Mouse (Mus musculus) hindbrain, embryonic 10.5 days (tissue): Measurements from ENCODE around the gene Aco1. TPM values are rescaled to one million over a fixed set of nuclear protein-coding genes. Genes with fewer than 3 reads are reported as not detected.
A peak's percentile ranks its signal among the peaks of the same experiment; 100 is the strongest.

Source experiments
- DNase-seq: peaks from one replicate; pipeline ENCODE4 v3.0.0-alpha.2; 2017; ENCODE audit warnings: low spot score
- H3K27ac ChIP-seq: fragments of 300-500 bp; sonication (generic); 2 replicates; pipeline ENCODE4 v1.5.1; 2016; ENCODE audit warnings: mild to moderate bottlenecking, moderate library complexity
- H3K27me3 ChIP-seq: fragments of 300-500 bp; sonication (generic); 2 replicates; pipeline ENCODE4 v1.6.1; 2016; ENCODE audit warnings: mild to moderate bottlenecking; ENCODE audit not compliant: poor library complexity, insufficient read depth, severe bottlenecking
- H3K36me3 ChIP-seq: fragments of 300-500 bp; sonication (generic); 2 replicates; pipeline ENCODE4 v1.6.1; 2016; ENCODE audit warnings: mild to moderate bottlenecking, moderate library complexity
- H3K4me1 ChIP-seq: fragments of 300-500 bp; sonication (generic); replicated peaks from 2 replicates; pipeline ENCODE4 v1.6.1; 2016; ENCODE audit warnings: mild to moderate bottlenecking
- H3K4me3 ChIP-seq: fragments of 300-500 bp; sonication (generic); 2 replicates; pipeline ENCODE4 v1.5.1; 2016; ENCODE audit warnings: mild to moderate bottlenecking, moderate library complexity
- H3K9me3 ChIP-seq: fragments of 300-500 bp; sonication (generic); 2 replicates; pipeline ENCODE4 v1.6.1; 2016; ENCODE audit warnings: mild to moderate bottlenecking, moderate library complexity
- WGBS: fragments of 180-500 bp; shearing (Covaris S2); methylation state at CpG from one replicate; pipeline ENCODE4 v1.1.7; 2016; 5-methylcytosine and 5-hydroxymethylcytosine counted together
- polyA plus RNA-seq: library from polyadenylated mRNA; unstranded; fragments of >200 nt; fragmentation: Nextera tagmentation; extraction: Ambion mirVana; gene quantifications from 2 replicates; pipeline ENCODE4 v1.2.1, GENCODE M21; 2016

The Aco1 gene
- polyA plus RNA-seq, 1 experiment from 2014 or later = 54.9 TPM

DNA sequence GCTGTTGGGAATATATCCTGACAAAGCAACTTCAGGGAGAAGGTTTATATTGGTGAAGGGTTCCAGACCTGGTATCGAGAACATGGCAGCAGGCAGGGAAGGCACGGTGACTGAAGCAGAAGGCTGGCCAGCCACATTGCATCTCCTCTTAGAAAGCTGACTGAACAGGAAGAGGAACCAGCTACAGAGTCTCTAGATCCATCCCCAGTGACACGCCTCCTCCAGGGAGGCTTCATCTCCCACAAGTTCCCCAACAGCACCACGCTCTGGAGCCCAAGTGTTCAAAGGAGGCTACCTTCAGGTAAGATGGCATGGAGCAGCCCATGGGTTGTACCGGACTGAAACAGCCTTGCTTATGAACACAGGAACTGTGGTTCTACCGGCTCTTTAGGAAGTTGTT is 59.3 kb downstream of the Aco1 start:
- DNase-seq = no peak
- 95% methylated on average over 6 of the region's 6 CpGs for WGBS

DNA sequence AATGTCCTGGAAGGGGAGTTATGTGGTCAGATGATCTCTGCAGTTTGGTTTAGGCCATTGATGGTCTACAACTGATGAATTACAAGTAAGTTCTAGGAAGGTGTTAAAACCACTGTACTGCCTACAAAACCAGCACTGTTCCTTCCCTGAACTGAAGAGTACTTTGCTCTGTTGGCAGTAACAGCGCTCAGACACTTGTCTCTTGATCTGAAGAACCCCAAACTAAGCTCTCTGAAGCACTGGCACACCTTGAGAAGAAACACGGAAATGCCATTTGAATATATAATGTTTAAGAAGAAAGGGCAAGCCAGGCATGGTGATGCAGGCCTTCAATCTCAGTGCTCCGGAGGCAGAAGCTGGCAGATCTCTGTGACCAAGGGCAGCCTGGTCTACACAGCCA is 61.5 kb downstream of the Aco1 start:
- WGBS = 94% methylated on average over 3 of the region's 3 CpGs
- H3K4me1 ChIP-seq = no peaks in the 10 kb centered on the region
- no peak for DNase-seq
- H3K4me3 ChIP-seq = no peak overlapping the region
- no peak overlapping the region for H3K27ac ChIP-seq
- H3K27me3 ChIP-seq = no peaks in the 10 kb centered on the region
- H3K36me3 ChIP-seq = peaks cover 17% of the 10 kb centered on the region
- no peaks in the 10 kb centered on the region for H3K9me3 ChIP-seq

More for the DNA sequence above, 59.3 kb downstream of the Aco1 start:
- no peak overlapping the region for H3K4me3 ChIP-seq
- H3K9me3 ChIP-seq = no peaks in the 10 kb centered on the region
- H3K27me3 ChIP-seq = no peaks in the 10 kb centered on the region
- H3K27ac ChIP-seq = no peak overlapping the region
- H3K4me1 ChIP-seq = no peaks in the 10 kb centered on the region
- peaks cover 39% of the 10 kb centered on the region for H3K36me3 ChIP-seq

DNA sequence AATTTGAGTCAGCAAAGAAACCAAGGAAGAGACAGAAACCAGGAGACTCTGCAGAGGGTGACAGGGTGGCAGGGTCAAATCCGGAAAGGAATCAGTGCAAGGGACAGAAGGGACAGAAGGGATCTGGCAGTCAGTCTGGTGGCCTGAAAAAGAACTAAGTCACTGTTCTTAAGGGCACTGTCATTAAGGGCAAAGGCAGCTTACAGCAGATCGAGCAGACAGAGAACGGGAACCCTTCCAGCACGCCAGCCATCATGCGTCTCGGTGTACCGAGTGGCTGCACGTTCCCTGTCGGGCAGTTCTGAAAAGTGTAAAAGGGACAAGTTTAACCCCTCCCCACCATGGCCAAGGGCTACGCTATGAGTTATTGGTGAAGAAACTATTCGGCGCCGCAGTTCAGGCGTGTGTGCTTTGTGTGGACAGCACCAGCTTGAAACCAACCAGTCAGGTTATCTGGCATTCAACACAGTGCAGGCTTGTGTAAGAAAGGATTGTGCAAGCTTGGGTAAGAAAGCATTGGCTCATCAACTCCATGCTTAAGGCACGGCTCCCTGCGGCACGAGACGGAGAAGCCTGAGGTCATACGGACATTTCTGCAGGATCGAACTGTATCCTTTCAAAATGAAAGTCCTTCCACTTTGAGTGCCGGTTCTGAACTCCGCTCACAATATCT is 62.5 kb downstream of the Aco1 start:
- no peaks in the 10 kb centered on the region for H3K4me1 ChIP-seq
- H3K27ac ChIP-seq = no peak overlapping the region
- DNase-seq = no peak
- H3K36me3 ChIP-seq = peaks cover 15% of the 10 kb centered on the region
- H3K9me3 ChIP-seq = no peaks in the 10 kb centered on the region
- H3K27me3 ChIP-seq = no peaks in the 10 kb centered on the region
- 93% methylated on average over 22 of the region's 22 CpGs for WGBS
- no peak overlapping the region for H3K4me3 ChIP-seq

DNA sequence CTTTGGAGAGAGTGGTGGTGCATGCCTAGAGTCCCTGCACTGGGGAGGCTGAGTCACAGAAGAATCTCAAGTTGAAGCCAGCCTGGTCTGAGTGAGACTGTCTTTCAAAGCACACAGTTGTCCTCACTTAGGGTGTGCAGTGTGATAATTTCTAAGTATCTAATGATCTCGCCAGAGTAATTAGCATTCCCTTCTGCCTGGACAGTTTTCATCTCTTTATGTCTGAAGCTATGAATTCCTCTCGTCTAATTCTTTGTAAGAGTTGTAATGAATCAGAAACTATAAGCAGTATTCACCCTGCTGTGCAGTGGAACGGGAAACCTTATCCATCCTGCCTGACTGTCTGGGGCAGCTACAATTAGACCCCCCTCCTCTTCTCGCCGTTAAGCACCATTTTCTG is 64.8 kb downstream of the Aco1 start:
- H3K27ac ChIP-seq = no peak overlapping the region
- peaks cover 5% of the 10 kb centered on the region; the same call in 1 of the 2 replicates for H3K36me3 ChIP-seq
- no peaks in the 10 kb centered on the region for H3K9me3 ChIP-seq
- H3K4me1 ChIP-seq = no peaks in the 10 kb centered on the region
- DNase-seq = no peak
- WGBS = 82% methylated on average over 5 of the region's 5 CpGs
- H3K4me3 ChIP-seq = no peak overlapping the region
- no peaks in the 10 kb centered on the region for H3K27me3 ChIP-seq

DNA sequence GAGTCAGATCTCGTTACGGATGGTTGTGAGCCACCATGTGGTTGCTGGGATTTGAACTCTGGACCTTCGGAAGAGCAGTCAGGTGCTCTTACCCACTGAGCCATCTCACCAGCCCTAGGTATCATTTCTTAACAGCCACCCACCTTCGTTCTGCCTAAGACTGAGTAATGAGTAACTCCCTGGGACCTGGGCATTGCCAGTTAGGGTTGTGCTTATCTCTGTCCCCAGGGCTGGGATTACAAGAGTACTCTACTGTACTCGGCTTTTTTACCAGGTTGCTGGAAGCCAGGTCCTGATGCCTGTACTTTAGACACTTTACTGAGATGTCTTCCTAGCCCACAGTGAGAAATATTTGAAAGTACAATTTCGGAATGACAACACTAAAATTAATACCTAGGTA is 69.3 kb downstream of the Aco1 start:
- H3K4me1 ChIP-seq = no peaks in the 10 kb centered on the region
- no peak overlapping the region for H3K4me3 ChIP-seq
- no peak for DNase-seq
- 92% methylated on average over 4 of the region's 6 CpGs for WGBS
- no peaks in the 10 kb centered on the region for H3K9me3 ChIP-seq
- H3K36me3 ChIP-seq = no peaks in the 10 kb centered on the region
- H3K27me3 ChIP-seq = no peaks in the 10 kb centered on the region
- H3K27ac ChIP-seq = no peak overlapping the region

DNA sequence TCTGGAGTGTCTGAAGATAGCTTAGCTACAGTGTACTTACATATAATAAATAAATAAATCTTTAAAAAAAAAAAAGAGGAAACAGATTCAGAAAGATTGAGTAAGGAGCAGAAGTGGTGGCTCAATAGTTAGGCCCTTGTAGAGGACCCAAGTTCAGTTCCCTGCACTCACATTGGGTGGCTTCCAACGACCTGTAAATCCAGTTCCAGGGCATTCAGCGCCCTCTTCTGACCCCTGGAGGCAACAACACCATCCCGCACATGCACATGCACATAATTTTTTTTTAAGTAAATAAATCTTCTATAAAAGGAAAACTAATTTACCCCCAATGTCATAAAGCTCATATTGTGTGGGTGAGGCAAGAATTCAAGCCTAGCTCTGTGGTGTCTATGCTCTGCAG is 75.0 kb downstream of the Aco1 start:
- H3K36me3 ChIP-seq = no peaks in the 10 kb centered on the region
- H3K9me3 ChIP-seq = no peaks in the 10 kb centered on the region
- 61% methylated on average over 3 of the region's 3 CpGs for WGBS
- no peaks in the 10 kb centered on the region for H3K27me3 ChIP-seq
- no peak for DNase-seq
- no peak overlapping the region for H3K27ac ChIP-seq
- H3K4me1 ChIP-seq = peaks cover 10% of the 10 kb centered on the region
- H3K4me3 ChIP-seq = no peak overlapping the region

DNA sequence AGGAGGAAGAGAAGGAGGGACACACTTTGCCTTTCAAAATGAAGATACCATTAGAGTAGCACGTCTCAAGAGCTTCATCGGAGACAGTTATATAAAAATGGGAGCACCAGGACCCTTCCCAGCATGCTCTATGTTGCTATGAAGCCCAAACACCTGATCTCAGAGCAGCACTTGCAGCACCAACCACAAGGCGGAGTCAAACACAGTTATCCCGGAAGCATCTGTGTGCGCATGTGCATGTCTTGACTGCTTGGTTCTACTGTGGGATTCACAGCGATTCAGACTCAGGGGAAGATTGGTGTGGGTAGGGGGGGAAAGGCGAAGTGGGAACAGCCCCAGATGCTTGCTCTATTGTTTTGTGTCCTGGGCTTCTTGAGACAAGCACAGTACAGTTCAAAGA is 75.5 kb downstream of the Aco1 start:
- H3K36me3 ChIP-seq = no peaks in the 10 kb centered on the region
- DNase-seq = peak; percentile 36
- no peaks in the 10 kb centered on the region for H3K27me3 ChIP-seq
- H3K4me1 ChIP-seq = peaks cover 10% of the 10 kb centered on the region
- H3K27ac ChIP-seq = no peak overlapping the region
- WGBS = 77% methylated on average over 7 of the region's 7 CpGs
- H3K4me3 ChIP-seq = no peak overlapping the region
- no peaks in the 10 kb centered on the region for H3K9me3 ChIP-seq

DNA sequence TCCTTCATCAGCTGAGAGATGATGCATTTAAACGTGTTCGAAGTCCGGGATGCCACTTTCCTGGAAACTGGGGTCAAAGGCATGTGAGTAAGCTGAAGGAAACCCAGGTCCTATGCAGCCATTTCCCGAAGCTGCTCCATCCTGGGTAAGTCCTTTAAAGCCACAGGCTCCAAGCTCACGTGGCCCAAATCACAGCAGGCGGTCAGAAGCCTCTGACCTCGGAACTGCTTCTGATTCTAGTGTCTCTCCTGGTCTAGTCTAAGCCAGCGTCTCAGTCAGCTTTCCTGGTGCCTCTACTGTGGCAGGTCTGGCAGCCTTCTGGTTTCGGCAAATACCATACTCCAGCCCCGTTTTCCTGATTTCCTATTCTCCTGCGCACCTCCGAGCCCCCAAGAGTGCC is 77.6 kb downstream of the Aco1 start:
- no peaks in the 10 kb centered on the region for H3K27me3 ChIP-seq
- peaks cover 10% of the 10 kb centered on the region for H3K4me1 ChIP-seq
- 17% methylated on average over 12 of the region's 12 CpGs for WGBS
- no peaks in the 10 kb centered on the region for H3K36me3 ChIP-seq
- no peaks in the 10 kb centered on the region for H3K9me3 ChIP-seq
- H3K27ac ChIP-seq = no peak overlapping the region
- peak overlapping the region; percentile 9; the same call in 1 of the 2 replicates for H3K4me3 ChIP-seq
- DNase-seq = peak; percentile 28

DNA sequence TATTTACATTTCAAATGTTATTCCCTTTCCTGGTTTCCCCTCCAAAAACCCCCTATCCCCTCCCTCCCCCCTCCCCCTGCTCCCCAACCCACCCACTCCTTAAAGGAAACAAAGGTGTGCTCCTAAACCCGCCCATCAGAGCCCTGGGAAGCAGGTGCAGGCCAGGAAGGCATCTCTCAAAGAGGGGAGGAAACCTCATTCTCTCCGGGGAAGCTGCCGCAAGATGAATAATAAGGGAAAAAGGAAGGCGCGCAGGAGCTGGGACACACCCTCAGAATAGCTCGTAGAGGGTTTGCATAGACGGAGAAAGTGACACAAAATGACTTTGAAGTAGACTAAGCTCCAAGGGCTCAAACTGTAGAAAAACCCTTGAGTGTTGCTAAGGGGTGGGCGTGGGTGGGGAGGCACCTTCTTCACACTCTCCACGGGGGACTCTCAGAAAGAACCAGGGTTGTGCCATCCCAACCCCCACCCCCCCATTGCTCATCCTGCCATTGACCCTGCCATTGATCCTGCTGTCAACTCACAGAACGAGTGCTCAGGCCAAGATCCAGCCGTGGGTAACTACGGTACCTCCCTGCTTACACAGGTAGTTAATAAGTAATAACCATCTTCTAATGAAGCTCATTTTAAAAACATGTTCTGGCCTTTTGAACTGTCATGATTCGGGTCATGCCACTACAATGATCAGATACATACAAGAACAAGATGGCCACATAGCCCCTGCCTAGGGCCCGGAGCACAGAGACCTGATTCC is 78.3 kb downstream of the Aco1 start:
- 37% methylated on average over 14 of the region's 14 CpGs for WGBS
- no peaks in the 10 kb centered on the region for H3K36me3 ChIP-seq
- DNase-seq = no peak

DNA sequence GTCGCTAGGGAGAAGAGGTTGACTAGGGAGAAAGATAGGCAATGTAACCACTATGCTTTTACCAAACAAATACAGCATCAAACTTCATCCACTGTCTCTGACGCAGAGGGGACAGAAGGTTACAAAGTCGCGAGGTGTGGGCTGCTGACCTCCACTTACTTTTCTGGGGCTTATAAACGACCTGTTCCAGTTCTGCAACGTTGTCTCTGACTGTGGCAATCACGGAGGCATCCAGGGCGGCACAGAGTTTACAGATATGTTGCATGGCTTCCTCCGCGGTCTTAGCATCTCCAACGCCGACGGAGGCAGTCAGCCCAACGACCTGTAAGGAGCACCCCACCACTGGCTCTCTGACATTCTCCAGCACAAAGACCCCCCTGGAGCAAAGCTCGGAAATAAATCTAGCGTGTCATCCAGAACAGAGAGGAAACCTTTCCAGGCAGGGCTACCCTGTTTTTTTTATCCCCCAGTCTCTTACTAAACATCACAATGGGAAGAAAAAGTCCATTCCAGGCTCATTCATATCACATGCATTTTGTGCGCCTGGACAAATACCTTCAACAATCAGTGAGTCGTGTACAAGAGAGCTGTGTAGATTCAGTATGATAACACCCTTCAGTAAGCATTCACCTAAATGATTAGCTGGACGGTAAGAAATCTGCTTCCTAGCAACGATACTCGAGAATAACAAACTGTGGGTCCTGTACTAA is 79.2 kb downstream of the Aco1 start:
- Histone ChIP-seq H3K27ac (no peak overlapping the region), H3K9me3 (no peaks in the 10 kb centered on the region), H3K4me3 (no peak overlapping the region), H3K36me3 (no peaks in the 10 kb centered on the region), H3K4me1 (peaks cover 10% of the 10 kb centered on the region), H3K27me3 (no peaks in the 10 kb centered on the region)
- no peak for DNase-seq
- WGBS = 50% methylated on average over 21 of the region's 21 CpGs

More for the DNA sequence above, 78.3 kb downstream of the Aco1 start:
- Histone ChIP-seq H3K4me3 (no peak overlapping the region), H3K27me3 (no peaks in the 10 kb centered on the region), H3K27ac (no peak overlapping the region), H3K9me3 (no peaks in the 10 kb centered on the region), H3K4me1 (peaks cover 10% of the 10 kb centered on the region)

DNA sequence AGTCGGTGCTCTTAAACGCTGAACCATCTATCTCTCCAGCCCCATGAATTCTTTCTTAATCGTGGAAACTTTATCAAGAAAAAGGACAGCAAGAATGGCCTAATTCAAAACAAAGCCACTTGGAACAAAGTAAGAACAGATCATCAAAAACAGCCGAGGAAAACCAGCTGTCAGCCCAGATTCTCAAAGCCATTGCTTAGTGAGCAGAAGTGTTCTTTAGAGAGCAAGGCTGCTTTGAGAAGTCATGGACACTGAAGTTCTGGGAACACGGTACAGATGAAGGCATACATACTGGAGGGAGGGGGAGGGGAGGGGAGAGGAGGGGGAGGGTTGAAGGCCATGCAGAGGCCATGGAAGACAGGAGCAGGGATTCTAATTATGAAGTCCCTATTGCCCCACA is 83.2 kb downstream of the Aco1 start:
- 79% methylated on average over 5 of the region's 5 CpGs for WGBS
- no peak overlapping the region for H3K27ac ChIP-seq
- H3K4me3 ChIP-seq = no peak overlapping the region
- no peak for DNase-seq
- H3K4me1 ChIP-seq = peaks cover 1% of the 10 kb centered on the region; the same call in 1 of the 2 replicates
- no peaks in the 10 kb centered on the region for H3K9me3 ChIP-seq
- H3K27me3 ChIP-seq = no peaks in the 10 kb centered on the region
- no peaks in the 10 kb centered on the region for H3K36me3 ChIP-seq

DNA sequence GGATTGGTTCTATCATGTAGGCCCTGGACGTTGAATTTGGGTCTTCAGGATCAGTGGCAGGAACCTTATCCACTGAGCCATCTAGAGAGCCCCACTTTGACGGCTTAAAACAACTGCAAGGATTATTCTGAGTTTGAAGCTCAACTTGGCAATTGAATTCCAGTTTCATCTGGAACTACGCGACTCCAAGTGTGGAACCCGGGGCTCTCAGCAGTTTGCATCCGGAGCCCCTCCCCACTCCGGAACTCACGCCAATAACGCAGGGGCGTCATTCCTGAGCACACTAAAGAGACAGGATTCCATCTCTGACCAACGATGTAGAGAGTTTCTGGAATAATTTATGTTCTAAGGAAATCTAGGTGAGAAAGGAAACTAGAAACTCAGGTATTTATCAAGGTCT is 84.2 kb downstream of the Aco1 start:
- Histone ChIP-seq H3K4me1 (no peaks in the 10 kb centered on the region), H3K4me3 (no peak overlapping the region), H3K27me3 (no peaks in the 10 kb centered on the region), H3K36me3 (no peaks in the 10 kb centered on the region), H3K9me3 (no peaks in the 10 kb centered on the region), H3K27ac (no peak overlapping the region)
- DNase-seq = no peak
- 91% methylated on average over 11 of the region's 11 CpGs for WGBS

DNA sequence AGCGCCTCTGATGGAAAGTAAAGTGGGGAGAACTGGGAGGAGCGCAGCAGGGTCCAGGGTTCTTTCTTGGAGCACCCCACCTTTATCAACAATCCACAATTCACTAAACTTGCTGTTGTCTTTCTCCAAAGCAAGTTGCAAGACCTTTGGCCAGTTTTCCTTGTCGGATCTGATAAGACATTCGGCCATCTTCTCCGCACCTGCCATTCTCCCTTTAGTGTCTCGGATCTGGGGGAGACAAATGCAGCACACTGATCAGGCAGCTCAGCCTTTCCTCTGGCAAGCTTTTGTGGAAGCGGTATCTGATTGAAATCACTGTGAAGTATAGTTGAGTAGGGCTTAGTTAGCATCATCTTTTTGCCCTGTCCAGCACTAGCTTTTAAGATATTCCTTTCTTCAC is 85.0 kb downstream of the Aco1 start:
- Histone ChIP-seq H3K27me3 (no peaks in the 10 kb centered on the region), H3K4me3 (no peak overlapping the region), H3K9me3 (no peaks in the 10 kb centered on the region), H3K4me1 (no peaks in the 10 kb centered on the region), H3K36me3 (no peaks in the 10 kb centered on the region), H3K27ac (no peak overlapping the region)
- WGBS = 86% methylated on average over 7 of the region's 7 CpGs
- no peak for DNase-seq
